Mouse (Mus musculus) testis, adult 2 months (tissue): ENCODE results near the gene Hmgcs1. TPM values are rescaled to one million over a fixed set of nuclear protein-coding genes. Genes with fewer than 3 reads are reported as not detected.

Experiments
- H3K27ac ChIP-seq: fragments of 200-500 bp; 2 replicates; pipeline ENCODE4 v1.5.1; 2012; ENCODE audit warnings: low read depth, low read length; ENCODE audit not compliant: control insufficient read depth, insufficient read depth
- H3K27me3 ChIP-seq: fragments of 200-500 bp; 2 replicates; pipeline ENCODE4 v1.6.1; 2012; ENCODE audit warnings: mild to moderate bottlenecking, low read length, moderate library complexity; ENCODE audit not compliant: control insufficient read depth, insufficient read depth
- H3K36me3 ChIP-seq: fragments of 200-500 bp; 2 replicates; pipeline ENCODE4 v1.6.1; 2012; ENCODE audit warnings: mild to moderate bottlenecking, low read length; ENCODE audit not compliant: control insufficient read depth, insufficient read depth
- H3K4me1 ChIP-seq: fragments of 200-500 bp; 2 replicates; pipeline ENCODE4 v1.6.1; 2012; ENCODE audit warnings: low read length; ENCODE audit not compliant: control insufficient read depth, insufficient read depth
- H3K4me3 ChIP-seq: fragments of 200-500 bp; 2 replicates; pipeline ENCODE4 v1.5.1; 2012; ENCODE audit warnings: low read depth, mild to moderate bottlenecking, low read length, moderate library complexity, mixed read lengths; ENCODE audit not compliant: control insufficient read depth
- CTCF ChIP-seq: fragments of 200-500 bp; IDR thresholded peaks from 2 replicates; pipeline ENCODE4 v1.5.1; 2012; ENCODE audit warnings: low read depth, mild to moderate bottlenecking, inconsistent platforms, low read length, moderate library complexity; ENCODE audit not compliant: control insufficient read depth, insufficient read depth, insufficient replicate concordance
- POLR2A ChIP-seq: fragments of 200-500 bp; IDR thresholded peaks from 2 replicates; pipeline ENCODE4 v1.6.1; 2012; ENCODE audit warnings: low read depth, mild to moderate bottlenecking, inconsistent platforms, low read length, moderate library complexity; ENCODE audit not compliant: control insufficient read depth
- polyA plus RNA-seq: library from polyadenylated mRNA; depleted of rRNA; stranded (reverse); fragments of >200 nt; gene quantifications from 2 replicates; pipeline ENCODE4 v1.2.3, GENCODE M21; 2012; rRNA removed

Gene Hmgcs1
- polyA plus RNA-seq, 1 experiment: 27.6 TPM

DNA sequence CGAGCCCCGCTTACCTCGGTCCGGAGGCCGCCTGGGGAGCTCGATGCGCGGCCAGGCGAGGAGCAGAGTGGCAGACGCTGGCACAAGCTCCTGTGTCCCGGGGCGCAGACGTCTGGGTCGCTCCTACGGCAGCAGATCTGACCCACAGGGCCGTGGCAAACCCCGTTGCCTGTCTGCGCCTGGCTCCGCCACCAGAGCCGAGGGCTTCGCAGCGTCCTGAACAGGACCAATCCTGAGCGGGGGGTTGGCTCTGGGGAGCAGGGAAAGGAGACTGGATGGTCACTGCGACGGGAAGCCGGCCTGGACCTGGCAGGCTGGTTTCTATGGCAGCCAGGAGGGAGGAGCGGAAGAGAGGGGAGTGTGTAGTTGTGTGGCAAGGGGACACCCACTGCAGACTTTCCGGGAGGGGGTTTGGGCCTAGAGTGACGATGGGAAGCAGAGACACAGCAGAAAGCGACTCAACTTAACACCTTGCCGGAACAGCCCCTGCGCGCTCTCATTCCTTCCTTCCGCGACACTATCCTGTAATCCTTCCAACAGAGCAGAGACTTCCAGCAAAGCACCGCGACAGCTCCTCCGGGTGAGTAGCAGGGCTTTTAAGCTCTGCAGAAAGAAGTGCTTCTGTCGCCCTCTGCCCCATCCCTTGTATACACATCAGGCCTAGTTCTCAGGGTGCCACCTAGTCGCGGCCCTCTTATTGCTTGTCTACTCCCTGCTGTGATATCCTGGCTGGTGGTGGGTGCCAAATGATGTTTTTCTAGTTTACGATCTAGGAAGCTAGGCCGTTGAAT lies 65.7 kb downstream of the Hmgcs1 start, which contains the start of gene Nim1k:
Nim1k (minus strand) TSS at position 202 of the 791 bp plus-strand sequence.
- no peak for TF ChIP-seq POLR2A
- no peak for TF ChIP-seq CTCF
- peak within 1 kb of the TSS; percentile 78 for H3K4me3 ChIP-seq
- no peaks in the 10 kb centered on the region for H3K36me3 ChIP-seq
- no peak within 1 kb of the TSS for H3K27ac ChIP-seq
- no peaks in the 10 kb centered on the region for H3K27me3 ChIP-seq
- peaks cover 10% of the 10 kb centered on the region for H3K4me1 ChIP-seq

GRCm38 (mm10) chr13:119756831-119757230 lies 66.7 kb downstream of the Hmgcs1 start:
- H3K27ac ChIP-seq: no peak overlapping the region
- no peak overlapping the region for H3K4me3 ChIP-seq
- peaks cover 10% of the 10 kb centered on the region for H3K4me1 ChIP-seq
- TF ChIP-seq POLR2A (no peak), CTCF (no peak)
- no peaks in the 10 kb centered on the region for H3K27me3 ChIP-seq
- no peaks in the 10 kb centered on the region for H3K36me3 ChIP-seq

Other genes starting within 250 kb of the Hmgcs1 start
- 19.4 and 36.1 TPM in 2 replicates for gene 4833420G17Rik, start 227.6 kb upstream of the Hmgcs1 start, polyA plus RNA-seq
- 302 and 309 TPM in 2 replicates for gene Tmem267, start 202.3 kb upstream of the Hmgcs1 start, polyA plus RNA-seq
- gene 3110070M22Rik, start 202.0 kb upstream of the Hmgcs1 start, polyA plus RNA-seq: 154 and 184 TPM in 2 replicates
- gene Ccl28, start 66.6 kb upstream of the Hmgcs1 start, polyA plus RNA-seq: 2.3 and 3.7 TPM in 2 replicates
- 1.8 and 2.2 TPM in 2 replicates for gene Nim1k, start 65.5 kb downstream of the Hmgcs1 start, polyA plus RNA-seq
- 8.0 and 11.4 TPM in 2 replicates for gene Zfp131, start 100.5 kb downstream of the Hmgcs1 start, polyA plus RNA-seq
- gene AF067063, start 139.8 kb downstream of the Hmgcs1 start, polyA plus RNA-seq: 0.28 TPM in 1 of 2 replicates, not detected in the other
- not detected in 2 replicates for gene D13Ertd608e, start 145.6 kb downstream of the Hmgcs1 start, polyA plus RNA-seq
- gene Tcstv1, start 204.4 kb downstream of the Hmgcs1 start, polyA plus RNA-seq: not detected in 2 replicates
- gene Gm21761, start 238.9 kb downstream of the Hmgcs1 start, polyA plus RNA-seq: not detected in 2 replicates